Mouse (Mus musculus) lung, postnatal 0 days (tissue): ENCODE results near the gene Drd3.

Source experiments
- CTCF ChIP-seq: IDR thresholded peaks from 2 replicates; pipeline ENCODE4 v1.5.1; 2016; ENCODE audit warnings: antibody characterized with exemption, mild to moderate bottlenecking
- EP300 ChIP-seq: IDR thresholded peaks from 2 replicates; pipeline ENCODE4 v1.6.1; 2016; ENCODE audit warnings: antibody characterized with exemption, mild to moderate bottlenecking, control low read depth

GRCm38 (mm10) chr16:43801137-43801536, 47.3 kb downstream of the Drd3 start:
- TF ChIP-seq CTCF (no peak), EP300 (no peak)
